Comparison of ENCODE assay signal across 15 mouse cellular contexts in genomic region chr7:137346068-137346467, GRCm38 (mm10). TPM values are rescaled to one million over a fixed set of nuclear protein-coding genes. Genes with fewer than 3 reads are reported as not detected.
DNase-seq lines count a peak whose midpoint lies in the region; ATAC-seq and TF ChIP-seq lines count a peak whose summit lies in the region.
"Had no signal": no experiment of that assay in that cellular context is flagged by ENCODE, and none has a peak within 500 bp of the region (broad histone marks: within the 10 kb centered on the region; RNA-seq: fewer than 3 reads in every experiment).

No protein-coding gene starts in this region.

- H3K4me1 ChIP-seq in forebrain, embryonic 14.5 days (ENCODE audit: control insufficient read depth, insufficient read depth, low read length): no peaks in the 10 kb centered on the region
- peaks cover 14% of the 10 kb centered on the region for H3K4me1 ChIP-seq in forebrain, embryonic 10.5 days
- H3K4me1 ChIP-seq in lung, postnatal 0 days (ENCODE audit: insufficient read depth, low read depth, low read length): no peaks in the 10 kb centered on the region
- H3K4me1 ChIP-seq: limb, embryonic 12.5 days had no signal

- no peaks in the 10 kb centered on the region for H3K36me3 ChIP-seq in forebrain, embryonic 14.5 days (ENCODE audit: control insufficient read depth, insufficient read depth, low read length)
- H3K36me3 ChIP-seq in forebrain, embryonic 10.5 days (replicated peaks): no peaks in the 10 kb centered on the region
- H3K36me3 ChIP-seq in lung, postnatal 0 days (ENCODE audit: insufficient read depth, low read length): no peaks in the 10 kb centered on the region
- H3K36me3 ChIP-seq: forebrain, embryonic 12.5 days; limb, embryonic 12.5 days had no signal

- H3K27me3 ChIP-seq in forebrain, embryonic 14.5 days (replicated peaks; ENCODE audit: control insufficient read depth, insufficient read depth, low read length): no peaks in the 10 kb centered on the region
- no peaks in the 10 kb centered on the region for H3K27me3 ChIP-seq in forebrain, embryonic 10.5 days (ENCODE audit: poor library complexity, severe bottlenecking)
- no peaks in the 10 kb centered on the region for H3K27me3 ChIP-seq in lung, postnatal 0 days (replicated peaks; ENCODE audit: insufficient read depth, low read length)

- H3K4me3 ChIP-seq in forebrain, embryonic 14.5 days (ENCODE audit: low read depth, low read length): no peak overlapping the region
- no peak overlapping the region for H3K4me3 ChIP-seq in forebrain, embryonic 10.5 days
- H3K4me3 ChIP-seq in lung, postnatal 0 days (ENCODE audit: low read depth, low read length): no peak overlapping the region
- H3K4me3 ChIP-seq: forebrain, embryonic 12.5 days; limb, embryonic 12.5 days had no signal

- no peak for TF ChIP-seq CTCF in lung, postnatal 0 days (IDR thresholded peaks at IDR 0.05)

- DNase-seq in forebrain, embryonic 14.5 days (ENCODE audit: low spot score): peak; percentile 45
- no peak for DNase-seq in forebrain, embryonic 10.5 days (ENCODE audit: extremely low spot score, low spot score)
- DNase-seq in adrenal gland, postnatal 14 days: peak; percentile 28
- peak; percentile 53 for DNase-seq in gastrocnemius, postnatal 14 days
- peak; percentile 43 for DNase-seq in lung, postnatal 0 days (ENCODE audit: low spot score)
- no peak for DNase-seq in right cerebral cortex, postnatal 14 days
- no peak for DNase-seq in frontal cortex, adult 2 months (ENCODE audit: extremely low spot score in 1 of 2, low spot score in 1 of 2)
- no peak for DNase-seq in urinary bladder, postnatal 14 days (ENCODE audit: low spot score)
- DNase-seq: B cell, adult 2 months; cerebellum, adult 11-12 months had no signal

- no peak overlapping the region for H3K27ac ChIP-seq in forebrain, embryonic 14.5 days (ENCODE audit: low read depth, low read length)
- H3K27ac ChIP-seq in forebrain, embryonic 10.5 days: no peak overlapping the region
- no peak overlapping the region for H3K27ac ChIP-seq in lung, postnatal 0 days (ENCODE audit: low read length)
- H3K27ac ChIP-seq: forebrain, embryonic 12.5 days; hindbrain, postnatal 0 days; kidney, postnatal 0 days; limb, embryonic 12.5 days had no signal

- no peaks in the 10 kb centered on the region for H3K9me3 ChIP-seq in forebrain, embryonic 14.5 days (replicated peaks; ENCODE audit: control insufficient read depth, low read length)
- no peaks in the 10 kb centered on the region for H3K9me3 ChIP-seq in forebrain, embryonic 10.5 days
- H3K9me3 ChIP-seq in lung, postnatal 0 days (ENCODE audit: low read length): no peaks in the 10 kb centered on the region
- H3K9me3 ChIP-seq: forebrain, embryonic 12.5 days; limb, embryonic 12.5 days had no signal

- intact Hi-C loops in gastrocnemius, postnatal 14 days (cut with DNase I; ENCODE audit: low total_unique reads): no loop called here

- no peak overlapping the region for H3K4me2 ChIP-seq in forebrain, embryonic 14.5 days (ENCODE audit: low read length)
- no peak overlapping the region for H3K4me2 ChIP-seq in lung, postnatal 0 days (replicated peaks; ENCODE audit: low read depth, low read length)
- H3K4me2 ChIP-seq: forebrain, embryonic 12.5 days; limb, embryonic 12.5 days had no signal

- ATAC-seq in forebrain, embryonic 14.5 days: no peak
- ATAC-seq in lung, postnatal 0 days: peak; percentile 50; the same call in 1 of the 2 replicates
- ATAC-seq: hindbrain, postnatal 0 days had no signal

- WGBS in forebrain, embryonic 14.5 days: 55% methylated on average over 10 of the region's 10 CpGs
- 69% methylated on average over 10 of the region's 10 CpGs for WGBS in forebrain, embryonic 10.5 days
- 41% methylated on average over 10 of the region's 10 CpGs for WGBS in lung, postnatal 0 days

- TF ChIP-seq EP300 in lung, postnatal 0 days (IDR thresholded peaks at IDR 0.05): no peak

- H3K9ac ChIP-seq in forebrain, embryonic 14.5 days (ENCODE audit: low read length): no peak overlapping the region
- H3K9ac ChIP-seq in lung, postnatal 0 days (replicated peaks; ENCODE audit: low read depth): no peak overlapping the region
- H3K9ac ChIP-seq: forebrain, embryonic 12.5 days; limb, embryonic 12.5 days had no signal

RNA-seq across cellular contexts. Expression of gene Ebf3, which starts 31.8 kb away (rescaled TPM):
- 0.89 and 1.2 TPM in 2 replicates for polyA plus RNA-seq in forebrain, embryonic 14.5 days (2014; fragmentation: Nextera tagmentation; extraction: Ambion mirVana)
- 1.3 TPM in 2 replicates for polyA plus RNA-seq in forebrain, embryonic 10.5 days (2016; fragmentation: Nextera tagmentation; extraction: Ambion mirVana)
- 12.6 and 13.1 TPM in 2 replicates for total RNA-seq in adrenal gland, postnatal 14 days (2021)
- total RNA-seq in gastrocnemius, postnatal 14 days (2021): 10 to 100 TPM in 1 of 2 experiments, 1 to 10 TPM in 1; 9.6 to 12.4 TPM
- polyA plus RNA-seq in lung, postnatal 0 days (2015; fragmentation: Nextera tagmentation; extraction: Ambion mirVana): not detected in 2 replicates
- 1.1 TPM in 2 replicates for polyA plus RNA-seq in frontal cortex, adult 2 months (2012; rRNA removed)
- total RNA-seq: MEL had no signal

Comparison
In these comparisons a context has a peak if more than half of its experiments do, and no peak if none do; other contexts are left out.
1. DNase-seq: peak in forebrain, embryonic 14.5 days (single experiment), adrenal gland, postnatal 14 days (single experiment), gastrocnemius, postnatal 14 days (single experiment) and lung, postnatal 0 days (single experiment); none in forebrain, embryonic 10.5 days (single experiment), right cerebral cortex, postnatal 14 days (single experiment), frontal cortex, adult 2 months (0 of 2) and urinary bladder, postnatal 14 days (single experiment).